Mouse (Mus musculus): ENCODE measurements around the gene Gm5431.

- TF ChIP-seq CTCF (IDR thresholded peaks at IDR 0.05; ENCODE audit: borderline replicate concordance, insufficient read depth, low read depth, low read length) (no peak), POLR2A (IDR thresholded peaks at IDR 0.05; ENCODE audit: borderline replicate concordance, insufficient read depth, low read length) (no peak)
These were observed 30.0 kb downstream of the Gm5431 start for GRCm38 (mm10) chr11:48871817-48872541.

Data from cerebellum, adult 2 months (tissue).